Mouse (Mus musculus): ENCODE measurements around the gene AF067063. TPM values are rescaled to one million over a fixed set of nuclear protein-coding genes. Genes with fewer than 3 reads are reported as not detected.
"Not testable (repeated sequence)": the region's sequence is repeated elsewhere in the genome, so short reads cannot be mapped to it uniquely, and the experiment has no call there.

The AF067063 gene
- polyA plus RNA-seq (2015; fragmentation: Nextera tagmentation; extraction: Ambion mirVana) = not detected in 2 replicates

DNA sequence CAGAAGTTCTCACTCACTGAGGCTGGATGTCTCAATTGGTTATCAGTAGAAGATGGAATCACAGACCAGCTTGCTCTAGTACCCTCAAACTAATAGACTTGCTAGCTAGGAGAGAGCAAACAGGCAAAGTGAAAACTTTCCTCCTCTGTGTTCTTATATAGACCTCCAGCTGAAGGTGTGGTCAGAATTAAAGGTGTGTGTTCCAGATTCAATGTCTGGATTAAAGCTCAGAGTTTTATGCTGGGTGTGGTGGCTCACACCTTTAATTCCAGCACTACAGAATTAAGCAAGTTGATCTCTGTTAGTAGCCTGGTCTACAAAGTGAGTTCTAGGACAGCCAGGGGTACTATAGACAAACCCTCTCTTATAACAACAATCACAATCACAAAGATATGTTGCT is at the start of gene AF067063:
AF067063 (minus strand) TSS at position 101 of the 400 bp plus-strand sequence.
- H3K4me1 ChIP-seq; H3K4me2 ChIP-seq; H3K27ac ChIP-seq; H3K27me3 ChIP-seq; H3K9ac ChIP-seq; H3K4me3 ChIP-seq; H3K36me3 ChIP-seq (ENCODE audit: poor library complexity, severe bottlenecking); H3K9me3 ChIP-seq (replicated peaks); ATAC-seq: not testable (repeated sequence)

- WGBS = 76% methylated on average over 6 of the region's 7 CpGs
- H3K4me3 ChIP-seq; H3K36me3 ChIP-seq (ENCODE audit: poor library complexity, severe bottlenecking); H3K4me1 ChIP-seq; ATAC-seq; H3K9me3 ChIP-seq (replicated peaks); H3K27me3 ChIP-seq; H3K27ac ChIP-seq; H3K9ac ChIP-seq; H3K4me2 ChIP-seq: not testable (repeated sequence)
Observed at GRCm38 (mm10) chr13:119864395-119864999, 34.5 kb upstream of the AF067063 start.

DNA sequence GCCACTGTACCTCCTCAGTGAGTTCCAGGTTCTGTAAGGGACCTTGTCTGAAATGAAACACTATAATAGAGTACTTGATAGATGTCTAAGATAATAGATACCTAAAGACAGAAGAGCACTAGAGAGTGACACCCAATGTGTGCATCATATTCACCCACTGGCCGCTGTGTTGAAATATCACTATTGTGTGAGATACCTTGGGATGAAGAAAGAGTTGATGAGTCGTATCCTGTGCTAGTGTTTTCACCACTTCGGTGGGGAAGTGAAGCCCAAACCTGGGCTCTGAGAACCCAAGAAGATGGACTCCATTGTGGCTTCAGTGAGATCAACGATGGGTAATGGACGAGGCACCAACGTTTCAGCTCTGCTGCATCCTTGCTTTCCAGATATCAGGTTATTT is 32.4 kb upstream of the AF067063 start:
- not testable (repeated sequence) for H3K4me3 ChIP-seq; H3K9me3 ChIP-seq (replicated peaks); H3K9ac ChIP-seq; H3K4me2 ChIP-seq; H3K27ac ChIP-seq; ATAC-seq; H3K4me1 ChIP-seq; H3K27me3 ChIP-seq; H3K36me3 ChIP-seq (ENCODE audit: poor library complexity, severe bottlenecking)
- no CpG with 5 or more reads among the region's 6 CpGs for WGBS

- H3K4me3 ChIP-seq; H3K27me3 ChIP-seq; H3K4me2 ChIP-seq; H3K9me3 ChIP-seq (replicated peaks); H3K27ac ChIP-seq; H3K9ac ChIP-seq; H3K4me1 ChIP-seq; H3K36me3 ChIP-seq (ENCODE audit: poor library complexity, severe bottlenecking): not testable (repeated sequence)
- ATAC-seq = peak; percentile 50; the same call in 1 of the 2 replicates
- WGBS = 29% methylated on average over 6 of the region's 6 CpGs
Observed at GRCm38 (mm10) chr13:119839982-119840381, 10.0 kb upstream of the AF067063 start.

DNA sequence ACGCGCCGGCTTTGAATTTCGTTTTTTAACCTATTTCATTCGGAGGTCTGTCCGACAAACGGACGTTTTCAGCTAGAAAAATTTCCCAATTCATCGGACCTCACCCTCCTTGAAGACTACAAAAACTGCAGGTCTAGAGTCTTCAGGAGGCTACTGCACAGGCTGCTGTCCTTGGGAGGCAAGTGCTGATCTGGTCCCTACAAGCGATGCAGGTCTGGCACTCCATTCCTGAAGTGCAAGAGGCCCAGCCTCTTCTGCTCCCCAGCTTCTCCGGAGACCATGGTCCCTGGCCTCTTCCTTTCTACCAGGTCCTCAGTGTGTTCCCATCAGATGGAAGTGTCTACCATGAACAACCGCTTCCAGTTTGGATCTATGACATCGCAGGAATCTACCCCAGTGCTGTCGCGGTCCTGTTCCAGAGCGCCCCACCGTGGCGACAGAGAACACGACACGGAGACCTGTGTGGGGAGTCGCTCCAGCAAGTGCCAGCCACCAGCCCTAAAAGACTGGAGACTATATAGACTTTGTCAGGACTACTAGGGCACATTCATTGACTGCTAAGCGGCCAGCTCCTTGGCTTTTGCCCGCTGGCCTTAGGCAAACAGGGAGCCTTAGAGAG is 7.8 kb upstream of the AF067063 start:
- ATAC-seq = peak; percentile 31; the same call in 1 of the 2 replicates
- not testable (repeated sequence) for H3K27ac ChIP-seq; H3K4me3 ChIP-seq; H3K27me3 ChIP-seq; H3K36me3 ChIP-seq (ENCODE audit: poor library complexity, severe bottlenecking); H3K4me1 ChIP-seq; H3K9ac ChIP-seq; H3K9me3 ChIP-seq (replicated peaks)
- H3K4me2 ChIP-seq = 0 out of 2 replicates have a peak overlapping the region, but pooled peaks have one; percentile 27
- WGBS = 4% methylated on average over 14 of the region's 23 CpGs

DNA sequence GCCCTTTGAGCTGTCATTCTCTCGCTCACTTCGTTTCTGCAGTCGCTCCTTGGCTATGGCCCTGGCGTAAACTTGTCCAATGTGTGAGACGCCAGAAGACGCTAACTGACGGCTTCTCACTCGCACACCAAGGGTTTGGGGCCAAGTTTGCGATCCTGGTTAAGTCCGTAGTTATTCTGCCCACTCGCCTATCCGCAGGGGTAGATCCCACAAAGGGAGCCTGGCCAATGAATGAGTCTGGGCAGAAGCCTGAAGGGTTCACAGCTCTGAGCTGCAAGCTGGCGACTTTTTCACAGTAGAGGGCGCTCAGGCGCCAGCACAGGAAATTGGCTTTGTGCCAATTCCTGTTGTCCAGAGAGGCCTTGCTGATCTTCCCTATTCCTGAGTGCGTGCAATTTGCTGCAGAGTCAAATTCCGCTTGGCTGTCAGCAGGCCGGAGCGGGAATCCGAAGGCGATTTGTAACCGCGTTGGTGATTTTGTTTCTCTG is 6.4 kb upstream of the AF067063 start:
- WGBS = 13% methylated on average over 23 of the region's 23 CpGs
- not testable (repeated sequence) for H3K27ac ChIP-seq; H3K27me3 ChIP-seq; H3K9me3 ChIP-seq (replicated peaks); H3K9ac ChIP-seq; H3K36me3 ChIP-seq (ENCODE audit: poor library complexity, severe bottlenecking); H3K4me1 ChIP-seq
- peak overlapping the region; percentile 53 for H3K4me2 ChIP-seq
- H3K4me3 ChIP-seq = peak overlapping the region; percentile 29
- peak; percentile 83 for ATAC-seq

DNA sequence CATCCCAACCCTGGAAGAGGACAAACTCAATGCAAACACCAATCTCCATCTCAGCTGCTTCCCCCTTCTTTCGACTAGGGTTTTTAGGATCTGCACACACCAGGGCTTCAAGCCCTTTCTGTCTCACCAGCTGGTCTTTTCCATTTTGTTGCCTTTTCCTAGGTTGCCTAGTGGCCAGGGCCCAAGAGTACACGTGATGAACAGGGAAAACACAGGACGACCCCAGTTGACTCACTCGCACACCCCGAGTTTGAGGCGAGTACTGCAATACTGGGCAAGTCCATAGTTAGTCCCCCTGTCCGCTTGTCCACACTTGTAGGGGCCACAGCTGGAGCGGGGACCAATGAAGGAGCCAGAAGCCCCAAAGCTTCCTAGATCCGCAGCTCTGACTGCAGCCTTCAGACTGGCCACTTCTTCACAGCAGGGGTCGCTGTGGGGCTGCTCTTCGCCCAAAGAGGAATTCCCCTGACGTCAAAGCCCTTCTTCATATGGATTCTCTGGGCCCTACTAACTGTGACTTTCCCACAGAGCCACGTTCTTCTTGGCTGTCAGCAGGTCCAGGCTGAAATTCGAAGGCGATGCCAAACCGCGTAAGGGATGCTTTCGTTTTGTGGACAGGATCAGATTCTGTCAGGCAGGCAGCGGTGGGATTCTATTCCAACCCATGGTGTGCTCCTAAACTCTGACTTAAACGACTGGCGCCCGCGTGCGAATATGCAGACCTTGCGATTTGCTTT is 5.5 kb upstream of the AF067063 start, which contains the start of gene D13Ertd608e:
D13Ertd608e (plus strand) TSS at position 687 of the 737 bp plus-strand sequence.
- 17% methylated on average over 19 of the region's 25 CpGs for WGBS
- not testable (repeated sequence) for H3K27ac ChIP-seq; H3K9me3 ChIP-seq (replicated peaks); H3K4me1 ChIP-seq; H3K27me3 ChIP-seq; H3K36me3 ChIP-seq (ENCODE audit: poor library complexity, severe bottlenecking); H3K9ac ChIP-seq
- H3K4me2 ChIP-seq = peak within 1 kb of the TSS; percentile 53
- peak within 1 kb of the TSS; percentile 29 for H3K4me3 ChIP-seq
- peak; percentile 64 for ATAC-seq

- H3K4me3 ChIP-seq = no peak overlapping the region
- 0 out of 2 replicates have a peak, but pooled peaks cover 5% of the 10 kb centered on the region for H3K4me1 ChIP-seq
- H3K27ac ChIP-seq = no peak overlapping the region
- WGBS = 12% methylated on average over 2 of the region's 2 CpGs
- no peak overlapping the region for H3K4me2 ChIP-seq
- H3K9ac ChIP-seq = no peak overlapping the region
- no peaks in the 10 kb centered on the region for H3K36me3 ChIP-seq (ENCODE audit: poor library complexity, severe bottlenecking)
- no peaks in the 10 kb centered on the region for H3K27me3 ChIP-seq
- H3K9me3 ChIP-seq (replicated peaks) = no peaks in the 10 kb centered on the region
- no peak for ATAC-seq
Observed at GRCm38 (mm10) chr13:119817579-119818206, 12.3 kb downstream of the AF067063 start.

DNA sequence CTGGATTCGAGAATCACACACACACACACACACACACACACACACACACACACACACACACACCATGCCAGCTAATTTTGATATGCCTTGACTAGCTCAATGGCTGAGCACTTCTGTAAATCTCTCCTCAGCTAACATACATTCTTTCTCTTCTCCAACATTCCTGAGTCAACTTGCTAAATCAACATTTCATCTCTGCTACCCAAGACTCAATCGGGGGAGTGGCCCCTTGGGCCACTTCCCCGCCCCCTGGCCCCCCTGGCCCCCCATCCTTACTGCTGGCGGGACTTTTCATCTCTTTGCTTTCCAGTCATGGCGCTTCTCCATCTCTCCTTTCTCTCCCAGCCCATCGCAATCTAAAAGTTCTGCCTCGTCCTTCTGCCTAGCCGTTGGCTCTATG is 13.2 kb downstream of the AF067063 start:
- Histone ChIP-seq H3K9me3 (replicated peaks) (no peaks in the 10 kb centered on the region), H3K36me3 (ENCODE audit: poor library complexity, severe bottlenecking) (no peaks in the 10 kb centered on the region), H3K9ac (no peak overlapping the region), H3K4me2 (no peak overlapping the region), H3K4me3 (no peak overlapping the region), H3K27me3 (no peaks in the 10 kb centered on the region), H3K27ac (no peak overlapping the region), H3K4me1 (0 out of 2 replicates have a peak, but pooled peaks cover 5% of the 10 kb centered on the region)
- 66% methylated on average over 8 of the region's 8 CpGs for WGBS
- ATAC-seq = no peak

GRCm38 (mm10) chr13:119810031-119810430 is 20.0 kb downstream of the AF067063 start:
- no peaks in the 10 kb centered on the region for H3K27me3 ChIP-seq
- H3K36me3 ChIP-seq (ENCODE audit: poor library complexity, severe bottlenecking) = no peaks in the 10 kb centered on the region
- H3K4me2 ChIP-seq = no peak overlapping the region
- 91% methylated on average over 9 of the region's 9 CpGs for WGBS
- H3K9me3 ChIP-seq (replicated peaks) = no peaks in the 10 kb centered on the region
- no peak overlapping the region for H3K4me3 ChIP-seq
- H3K4me1 ChIP-seq = no peaks in the 10 kb centered on the region
- no peak for ATAC-seq
- no peak overlapping the region for H3K9ac ChIP-seq
- no peak overlapping the region for H3K27ac ChIP-seq

DNA sequence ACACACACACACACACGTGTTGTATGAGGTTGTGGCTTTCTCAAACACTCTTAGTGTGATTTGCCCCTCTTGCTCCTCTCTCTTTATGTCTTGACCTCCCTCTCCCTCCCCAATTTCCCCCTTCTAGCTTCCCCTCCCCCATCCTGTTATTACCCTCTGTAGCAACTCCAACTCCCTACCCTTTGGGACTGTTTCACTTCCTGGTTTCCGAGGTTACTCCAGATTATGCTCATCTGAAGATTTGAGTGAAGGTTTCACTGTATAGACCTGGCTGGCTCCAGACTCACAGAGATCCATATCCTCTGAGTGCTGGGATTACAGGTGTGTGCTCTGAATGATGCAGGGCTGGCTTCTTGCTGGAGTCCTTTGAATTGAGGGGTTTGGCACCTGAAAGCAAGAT is 21.1 kb downstream of the AF067063 start:
- ATAC-seq = no peak
- Histone ChIP-seq H3K27me3 (no peaks in the 10 kb centered on the region), H3K9me3 (replicated peaks) (no peaks in the 10 kb centered on the region), H3K27ac (no peak overlapping the region), H3K4me1 (no peaks in the 10 kb centered on the region), H3K9ac (no peak overlapping the region), H3K36me3 (ENCODE audit: poor library complexity, severe bottlenecking) (no peaks in the 10 kb centered on the region), H3K4me3 (no peak overlapping the region), H3K4me2 (no peak overlapping the region)
- 75% methylated on average over 2 of the region's 2 CpGs for WGBS

DNA sequence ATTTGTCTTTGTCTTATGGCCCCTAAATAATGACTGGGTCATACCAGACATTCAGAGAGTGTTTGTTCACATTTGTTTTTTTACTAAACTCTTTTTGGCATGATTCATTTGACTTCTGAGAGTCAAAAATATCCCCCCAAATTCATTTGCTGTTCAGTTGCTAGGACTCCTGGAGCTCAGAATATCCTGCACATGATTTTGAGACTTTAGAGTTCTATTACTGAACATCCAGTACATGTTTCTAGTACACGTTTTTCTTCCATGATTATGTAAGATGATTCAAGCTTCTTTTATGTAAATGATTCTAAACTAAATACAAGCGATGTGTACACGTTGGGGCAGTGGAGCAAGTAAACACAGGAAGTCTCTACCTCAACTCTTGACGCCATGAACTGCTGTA is 32.4 kb downstream of the AF067063 start:
- Histone ChIP-seq H3K4me2 (no peak overlapping the region), H3K9ac (no peak overlapping the region), H3K36me3 (ENCODE audit: poor library complexity, severe bottlenecking) (no peaks in the 10 kb centered on the region), H3K27ac (no peak overlapping the region), H3K9me3 (replicated peaks) (no peaks in the 10 kb centered on the region), H3K4me3 (no peak overlapping the region), H3K27me3 (no peaks in the 10 kb centered on the region), H3K4me1 (no peaks in the 10 kb centered on the region)
- ATAC-seq = no peak
- WGBS = 68% methylated on average over 4 of the region's 4 CpGs
